Comparison of ENCODE assay signal across 22 mouse cellular contexts in genomic region chr12:103509893-103510292, GRCm38 (mm10). TPM values are rescaled to one million over a fixed set of nuclear protein-coding genes. Genes with fewer than 3 reads are reported as not detected.
A peak's percentile ranks its signal among the peaks of the same experiment; 100 is the strongest.
DNase-seq lines count a peak whose midpoint lies in the region; ATAC-seq and TF ChIP-seq lines count a peak whose summit lies in the region.
"Had no signal": no experiment of that assay in that cellular context is flagged by ENCODE, and none has a peak within 500 bp of the region (broad histone marks: within the 10 kb centered on the region; RNA-seq: fewer than 3 reads in every experiment).

No protein-coding gene starts in this region.

- intact Hi-C loops in left cerebral cortex, adult 2 months (cut with DNase I) = loop anchor here (5.0 kb wide), 1 partner anchor 462 kb away; no protein-coding TSS in a partner anchor

- WGBS in heart, embryonic 12.5 days = 85% methylated on average over 8 of the region's 8 CpGs
- WGBS in lung, adult 2 months = 90% methylated on average over 8 of the region's 8 CpGs

- no peaks in the 10 kb centered on the region for H3K4me1 ChIP-seq in heart, embryonic 12.5 days (replicated peaks)
- no peaks in the 10 kb centered on the region for H3K4me1 ChIP-seq in lung, adult 2 months (ENCODE audit: control insufficient read depth, insufficient read depth, low read length)
- H3K4me1 ChIP-seq: kidney, embryonic 15.5 days; neural tube, embryonic 13.5 days had no signal

- peak; percentile 33 for DNase-seq in brain, embryonic 14.5 days (ENCODE audit: low read depth)
- DNase-seq in layer of hippocampus, adult 11-12 months (ENCODE audit: low spot score) = peak; percentile 69
- peak; percentile 54 for DNase-seq in left cerebral cortex, adult 2 months (ENCODE audit: extremely low spot score in 1 of 2, low spot score in 2 of 2)
- peak; percentile 39 to 53 for DNase-seq in right cerebral cortex, postnatal 10 days (ENCODE audit: low spot score in 2 of 2)
- DNase-seq in urinary bladder, postnatal 10 days (ENCODE audit: low spot score) = no peak
- DNase-seq in lung, adult 2 months = no peak
- DNase-seq: cerebellum, postnatal 14 days; gastrocnemius, postnatal 14 days; thymus, postnatal 14 days had no signal

- H3K27ac ChIP-seq in left cerebral cortex, adult 2 months = peak overlapping the region; percentile 47
- H3K27ac ChIP-seq in heart, embryonic 12.5 days (ENCODE audit: poor library complexity, severe bottlenecking) = no peak overlapping the region
- H3K27ac ChIP-seq: kidney, embryonic 15.5 days; neural tube, embryonic 13.5 days; stomach, postnatal 0 days had no signal

- no peak for ATAC-seq in heart, embryonic 12.5 days (ENCODE audit: insufficient number of reproducible peaks, low FRiP score)
- ATAC-seq: CD4-positive, CD25-positive, alpha-beta regulatory T cell, adult 4 months; forebrain, embryonic 16.5 days; inflammation-experienced regulatory T-cells, adult 6 months had no signal

- no peaks in the 10 kb centered on the region for H3K9me3 ChIP-seq in heart, embryonic 12.5 days (replicated peaks)
- H3K9me3 ChIP-seq: kidney, embryonic 15.5 days; neural tube, embryonic 13.5 days had no signal

- no peaks in the 10 kb centered on the region for H3K27me3 ChIP-seq in heart, embryonic 12.5 days (replicated peaks)
- H3K27me3 ChIP-seq: kidney, embryonic 15.5 days; neural tube, embryonic 13.5 days had no signal

- H3K4me3 ChIP-seq in left cerebral cortex, adult 2 months = no peak overlapping the region
- no peak overlapping the region for H3K4me3 ChIP-seq in heart, embryonic 12.5 days
- H3K4me3 ChIP-seq in lung, adult 2 months (replicated peaks; ENCODE audit: extremely low read depth, low read depth, low read length) = no peak overlapping the region
- H3K4me3 ChIP-seq: kidney, embryonic 15.5 days; neural tube, embryonic 13.5 days had no signal

- no peak for TF ChIP-seq POLR2A in brain, embryonic 14.5 days (IDR thresholded peaks at IDR 0.05; ENCODE audit: borderline replicate concordance, extremely low read depth, insufficient read depth, insufficient read length, poor library complexity, severe bottlenecking)
- no peak for TF ChIP-seq POLR2A in lung, adult 2 months (IDR thresholded peaks at IDR 0.05; ENCODE audit: borderline replicate concordance, extremely low read depth, low read depth, low read length)

- H3K9ac ChIP-seq in heart, embryonic 12.5 days = no peak overlapping the region
- H3K9ac ChIP-seq: kidney, embryonic 15.5 days; neural tube, embryonic 13.5 days had no signal

- TF ChIP-seq CTCF in brain, embryonic 14.5 days (IDR thresholded peaks at IDR 0.05; ENCODE audit: borderline replicate concordance, extremely low read depth, insufficient read depth, insufficient read length) = no peak
- TF ChIP-seq CTCF in left cerebral cortex, adult 2 months (IDR thresholded peaks at IDR 0.05) = no peak
- no peak for TF ChIP-seq CTCF in lung, adult 2 months (IDR thresholded peaks at IDR 0.05; ENCODE audit: insufficient read depth, low read length)

- H3K36me3 ChIP-seq in heart, embryonic 12.5 days = no peaks in the 10 kb centered on the region
- H3K36me3 ChIP-seq: G1E; kidney, embryonic 15.5 days; neural tube, embryonic 13.5 days had no signal

- H3K4me2 ChIP-seq in heart, embryonic 12.5 days = no peak overlapping the region
- H3K4me2 ChIP-seq: kidney, embryonic 15.5 days; neural tube, embryonic 13.5 days had no signal

RNA-seq across cellular contexts. Expression of gene Ppp4r4, which starts 22.2 kb away (rescaled TPM):
- polyA plus RNA-seq in brain, embryonic 14.5 days (2012; rRNA removed) = 3.6 and 3.7 TPM in 2 replicates
- total RNA-seq in left cerebral cortex, adult 2 months (2021) = 10 to 100 TPM; 24.8 to 25.8 TPM
- polyA plus RNA-seq in heart, embryonic 12.5 days (2016; fragmentation: Nextera tagmentation; extraction: Ambion mirVana) = 0.41 and 0.48 TPM in 2 replicates
- 3.1 and 4.3 TPM in 2 replicates for polyA plus RNA-seq in lung, adult 2 months (2012; rRNA removed)
- polyA plus RNA-seq: G1E had no signal

RNA-seq across cellular contexts. Expression of gene Ifi27l2b, which starts 52.9 kb away (rescaled TPM):
- polyA plus RNA-seq in brain, embryonic 14.5 days (2012; rRNA removed) = not detected in 2 replicates
- not detected for total RNA-seq in left cerebral cortex, adult 2 months (2021)
- polyA plus RNA-seq in heart, embryonic 12.5 days (2016; fragmentation: Nextera tagmentation; extraction: Ambion mirVana) = 0.31 TPM in 1 of 2 replicates, not detected in the other
- 0.11 and 0.34 TPM in 2 replicates for polyA plus RNA-seq in lung, adult 2 months (2012; rRNA removed)
- total RNA-seq: gastrocnemius, postnatal 14 days; heart, adult 8-10 months; layer of hippocampus, postnatal 10 days; megakaryocyte-erythroid progenitor cell, adult 5-6 weeks had no signal
- polyA plus RNA-seq: forebrain, embryonic 16.5 days; G1E; hindbrain, embryonic 11.5 days; inflammation-experienced regulatory T-cells, adult 6 months; kidney, embryonic 15.5 days; limb, embryonic 14.5 days; neural tube, embryonic 13.5 days had no signal

Comparison
In these comparisons a context has a peak if more than half of its experiments do, and no peak if none do; other contexts are left out.
1. DNase-seq: peak in brain, embryonic 14.5 days (single experiment), layer of hippocampus, adult 11-12 months (single experiment), left cerebral cortex, adult 2 months (2 of 2) and right cerebral cortex, postnatal 10 days (2 of 2); none in urinary bladder, postnatal 10 days (single experiment) and lung, adult 2 months (single experiment).